Mouse (Mus musculus) mouse embryonic stem cell (cell line): ENCODE results near the gene Cstb.

Experiments used
- in situ Hi-C, 2 experiments: fragments of 300-500 bp; cut with MboI; formaldehyde crosslinking; loops; 1 replicate in 1 of 2; 3 replicates in 1 of 2; pipeline ENCODE4 v1.14.3; 2019 to 2020; ENCODE audit warnings: low sequenced_read_pairs in 2 of 2, low pct_unique_long_range_greater_than_20kb in 1 of 2, mixed read lengths in 1 of 2; ENCODE audit not compliant: unreplicated experiment in 1 of 2

Cstb gene

DNA sequence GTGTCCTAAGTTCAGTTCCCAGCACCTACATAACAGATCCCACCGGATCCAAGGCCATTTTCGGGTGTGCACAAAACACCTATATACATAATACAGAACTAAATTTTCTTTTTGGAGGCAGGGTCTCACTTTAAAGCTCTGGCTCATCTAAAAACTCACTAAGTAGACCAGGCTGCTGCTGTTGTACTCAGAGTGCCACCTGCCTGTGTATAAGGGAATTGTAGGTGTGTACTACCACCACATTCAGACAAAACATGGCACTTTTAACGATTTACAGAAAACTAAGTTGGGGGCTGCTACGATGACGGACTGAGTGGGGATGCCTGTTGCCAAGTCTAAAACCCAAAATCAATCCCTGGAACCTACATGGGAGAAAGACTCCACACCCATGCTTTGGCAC, 25.3 kb downstream of the Cstb start:
- in situ Hi-C loops, result no loop called here

GRCm38 (mm10) chr10:78452641-78453040, 27.2 kb downstream of the Cstb start:
- in situ Hi-C loops, result no loop called here

- in situ Hi-C loops, result no loop called here
Observed at GRCm38 (mm10) chr10:78456696-78457095, 31.2 kb downstream of the Cstb start.

DNA sequence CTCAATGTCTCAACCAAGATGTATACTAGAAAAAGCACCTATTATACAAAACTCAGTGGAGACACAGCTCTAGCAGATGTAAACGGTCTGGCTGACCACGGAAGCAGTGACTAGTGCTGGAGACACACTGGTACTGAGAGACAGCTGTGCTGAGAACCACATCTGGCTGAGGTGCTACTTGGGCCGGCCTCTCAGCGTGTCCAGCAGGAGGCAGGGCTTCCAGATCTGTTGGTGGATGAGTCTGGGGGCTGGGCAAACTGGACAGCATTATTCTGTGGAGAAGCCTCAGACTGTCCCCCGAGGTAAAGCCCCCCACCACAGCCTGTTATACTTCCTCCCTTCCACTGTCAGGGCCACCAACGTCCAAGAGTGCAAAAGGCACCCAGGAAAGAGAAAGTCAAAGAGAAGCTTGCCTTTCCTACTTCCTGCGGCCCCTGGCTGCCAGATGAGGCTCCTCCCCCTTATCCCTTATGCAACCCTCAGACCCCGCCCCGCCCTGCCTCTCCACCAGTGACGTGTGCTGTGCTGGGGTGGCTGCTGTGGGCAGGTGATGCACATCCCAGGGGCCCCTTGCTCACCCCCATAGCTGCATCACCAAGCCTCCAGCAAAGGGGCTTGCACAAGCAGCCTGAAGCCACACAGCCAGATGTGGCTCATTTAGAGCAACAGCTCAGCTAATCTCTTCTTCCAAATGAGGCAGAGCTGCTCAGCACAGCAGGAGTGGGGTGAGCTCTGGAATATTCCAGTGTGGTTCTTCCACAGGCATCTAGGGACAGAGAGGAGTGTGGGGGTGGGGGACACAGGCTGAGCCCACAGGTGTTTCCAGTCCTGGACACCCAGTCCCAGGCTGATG, 32.3 kb downstream of the Cstb start:
- in situ Hi-C loops, result no loop called here

DNA sequence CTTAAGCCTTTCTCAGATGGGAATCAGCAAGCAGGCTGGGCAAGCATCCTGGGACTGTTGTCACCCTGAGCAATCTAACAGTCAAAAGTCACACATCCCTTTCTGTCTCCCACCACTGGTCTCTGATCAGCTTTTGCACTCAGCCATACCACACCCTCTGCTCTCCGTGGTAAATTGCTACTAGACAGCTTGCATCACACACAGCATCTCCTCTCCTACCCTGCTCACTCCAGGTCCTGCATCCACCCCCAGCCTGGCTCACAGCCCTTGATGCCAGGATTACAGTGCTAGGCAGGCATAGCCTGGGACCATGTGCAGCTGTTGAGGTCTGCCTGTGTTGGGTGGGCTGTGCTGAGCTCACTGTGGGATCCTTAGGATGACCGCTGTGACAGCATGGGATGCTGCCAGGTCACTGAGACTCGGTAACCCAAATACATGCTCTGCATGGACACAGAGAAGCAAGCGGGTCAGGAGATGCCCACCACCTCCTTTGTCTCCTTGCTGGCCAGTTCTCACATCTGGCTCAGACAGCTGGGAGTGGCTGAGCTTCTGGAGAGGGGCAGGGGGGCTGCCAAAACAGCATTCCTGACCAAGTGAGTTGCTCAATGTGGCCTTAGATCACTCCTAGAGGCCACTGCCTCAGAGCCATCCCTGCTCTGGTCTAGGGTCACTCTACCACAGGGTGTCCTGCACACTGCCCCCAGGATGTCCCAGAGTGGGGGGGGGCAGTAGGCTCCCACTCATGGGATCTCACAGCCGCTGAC, 33.1 kb downstream of the Cstb start:
- in situ Hi-C loops, result no loop called here

DNA sequence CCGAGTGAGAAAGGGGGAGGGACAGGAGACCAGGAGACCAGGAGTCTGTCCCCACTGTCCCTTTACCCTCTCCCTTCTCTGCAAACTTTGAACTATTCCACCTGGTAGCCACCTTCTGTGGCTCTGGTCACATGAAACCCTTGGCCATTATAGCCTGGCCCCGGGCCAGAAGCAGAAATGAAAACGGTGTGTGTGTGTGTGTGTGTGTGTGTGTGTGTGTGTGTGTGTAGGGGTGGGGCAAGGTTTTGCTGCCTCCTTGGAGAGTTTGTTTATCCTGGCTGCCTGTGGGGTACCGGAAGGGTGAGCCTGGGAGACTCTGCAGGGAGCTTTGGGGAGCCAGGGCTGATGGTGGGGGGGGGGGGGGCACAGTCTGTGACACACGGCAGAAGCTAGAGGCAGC, 35.0 kb downstream of the Cstb start:
- in situ Hi-C loops, result no loop called here

- in situ Hi-C loops, result no loop called here
Observed at GRCm38 (mm10) chr10:78461767-78462166, 36.3 kb downstream of the Cstb start.

GRCm38 (mm10) chr10:78462945-78463768, 37.7 kb downstream of the Cstb start:
- in situ Hi-C loops, result no loop called here

DNA sequence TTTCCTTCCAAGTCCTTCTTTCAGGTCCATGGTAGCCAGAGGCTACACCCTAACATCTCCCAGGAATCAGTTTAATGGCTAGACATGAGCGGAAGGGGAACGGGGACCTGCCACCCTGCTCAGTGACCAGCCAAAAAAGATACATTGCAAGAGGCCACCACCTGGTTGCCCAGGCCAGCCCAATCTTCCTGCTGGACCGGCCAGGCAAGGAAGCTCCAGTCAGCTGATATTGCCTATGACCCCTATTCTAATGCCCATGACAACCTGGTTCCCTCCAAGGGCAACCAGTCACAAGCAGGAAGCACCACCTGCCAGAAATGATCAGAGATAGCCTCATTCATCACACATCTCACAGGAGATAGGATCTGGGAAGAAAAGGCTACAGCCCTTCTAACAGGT, 38.3 kb downstream of the Cstb start:
- in situ Hi-C loops, result no loop called here

DNA sequence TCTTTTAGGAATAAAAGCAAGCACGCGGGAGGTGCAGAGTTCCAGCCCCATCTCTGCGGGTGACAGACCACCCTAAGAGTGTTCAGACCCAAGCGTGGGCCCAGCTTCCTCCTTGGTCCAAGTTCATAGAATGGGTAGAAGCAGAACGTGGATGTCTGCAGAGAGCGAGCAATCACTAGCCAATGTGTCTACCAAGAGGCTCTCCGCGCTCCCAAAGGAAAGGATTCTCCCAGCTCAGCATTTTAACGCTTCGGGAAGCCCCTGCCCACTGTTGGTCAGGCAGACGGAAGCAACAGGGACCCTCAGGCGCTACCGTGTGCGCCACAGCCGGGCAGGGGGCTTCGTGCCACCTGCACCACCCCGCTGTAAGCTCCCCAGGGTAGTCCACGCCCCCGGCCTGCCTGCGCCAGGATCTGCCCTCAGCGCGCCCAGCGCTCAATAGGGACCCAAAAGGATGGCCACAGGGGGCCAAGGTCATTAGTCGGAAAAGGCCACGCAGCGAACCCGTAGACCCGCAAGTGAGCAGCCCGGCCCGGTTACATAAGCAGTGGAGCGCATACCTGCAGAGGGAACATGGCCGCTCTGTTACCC, 38.8 kb downstream of the Cstb start:
- in situ Hi-C loops, result no loop called here

DNA sequence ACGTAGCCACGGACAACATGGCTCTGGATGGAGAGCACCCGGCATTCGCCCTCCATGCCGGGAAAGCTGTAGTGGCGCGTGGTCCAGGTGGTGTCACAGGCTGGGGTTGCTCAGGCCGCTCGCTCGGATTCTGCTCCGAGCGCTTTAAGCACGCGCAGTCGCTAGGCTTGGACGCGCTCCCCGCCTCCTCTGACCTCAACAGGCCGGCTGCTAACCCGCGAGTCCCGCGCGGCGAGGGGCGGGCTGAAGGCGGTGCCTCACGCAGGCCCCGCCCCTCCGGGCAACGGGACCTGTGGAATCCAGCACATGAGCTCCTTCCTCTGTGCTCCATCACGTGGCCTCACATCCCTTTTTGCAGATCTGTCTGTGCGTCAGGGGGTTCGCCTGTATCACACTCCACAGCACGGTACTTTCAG, 39.3 kb downstream of the Cstb start, which contains the start of gene Pdxk:
Pdxk (minus strand) TSS at position 184 of the 416 bp plus-strand sequence.
- in situ Hi-C loops, result no loop called here

DNA sequence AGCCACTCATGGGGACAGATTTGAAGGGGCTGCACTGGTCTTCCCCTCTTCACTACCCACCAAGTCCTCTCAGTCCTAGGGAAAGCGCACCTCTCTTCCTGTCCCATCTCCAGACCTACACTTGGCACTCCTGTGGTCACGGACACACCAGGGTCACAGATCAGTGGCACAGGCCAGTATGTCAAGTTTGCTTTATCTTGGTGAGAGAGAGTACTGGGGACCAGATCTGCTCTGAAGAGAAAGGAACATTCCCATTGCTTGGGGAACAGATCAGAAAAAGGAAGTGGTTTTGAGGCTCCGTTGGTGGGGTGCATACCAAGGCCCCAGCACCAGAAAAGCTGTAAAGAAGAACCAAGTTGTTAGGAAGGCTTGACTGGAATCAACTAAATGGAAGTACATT, 40.0 kb downstream of the Cstb start:
- in situ Hi-C loops, result no loop called here

DNA sequence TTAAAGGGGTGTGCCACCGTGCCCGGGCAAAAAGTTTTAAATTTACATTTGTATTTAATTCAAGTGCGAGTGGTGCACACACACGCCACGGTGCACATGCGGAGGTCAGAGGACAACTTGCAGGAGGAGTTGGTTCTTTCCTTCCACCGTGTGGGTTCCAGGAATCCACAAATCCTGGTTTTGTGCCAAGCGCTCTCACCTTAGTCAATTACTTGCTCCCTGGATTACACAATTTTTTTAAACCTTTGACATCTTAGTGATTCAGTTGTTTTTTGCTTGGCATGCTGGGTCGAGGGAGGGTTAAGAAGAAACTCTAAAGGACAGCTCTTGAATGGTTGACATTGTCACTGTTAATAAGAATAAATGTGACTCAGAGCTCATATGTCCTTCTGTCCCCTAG, 41.2 kb downstream of the Cstb start:
- in situ Hi-C loops, result no loop called here

DNA sequence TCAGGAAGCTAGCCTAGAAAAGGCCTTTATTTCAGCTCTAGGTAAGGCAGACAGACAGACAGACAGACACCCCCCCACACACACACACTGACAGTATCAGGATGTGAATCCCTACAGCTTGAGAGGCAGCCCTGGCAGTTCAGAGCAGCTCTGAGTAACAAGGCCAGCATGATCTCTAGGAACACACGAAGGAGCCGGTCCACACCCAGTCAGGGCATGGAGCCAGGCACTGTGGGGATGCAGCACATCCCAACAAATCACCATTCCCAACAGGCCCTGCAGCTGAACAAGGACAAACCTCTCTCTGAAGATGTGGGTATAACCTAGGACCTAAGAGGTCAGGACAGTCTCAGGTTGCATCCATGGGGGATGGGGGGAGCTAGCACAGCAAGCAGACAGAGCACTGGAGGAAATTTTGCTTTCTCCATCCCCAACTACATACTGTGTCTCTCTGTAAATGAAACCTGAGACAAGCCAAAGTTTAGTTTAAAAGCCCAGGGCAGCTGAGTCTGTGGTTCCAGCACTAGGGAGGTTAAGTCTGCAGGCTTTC, 42.4 kb downstream of the Cstb start:
- in situ Hi-C loops, result no loop called here

DNA sequence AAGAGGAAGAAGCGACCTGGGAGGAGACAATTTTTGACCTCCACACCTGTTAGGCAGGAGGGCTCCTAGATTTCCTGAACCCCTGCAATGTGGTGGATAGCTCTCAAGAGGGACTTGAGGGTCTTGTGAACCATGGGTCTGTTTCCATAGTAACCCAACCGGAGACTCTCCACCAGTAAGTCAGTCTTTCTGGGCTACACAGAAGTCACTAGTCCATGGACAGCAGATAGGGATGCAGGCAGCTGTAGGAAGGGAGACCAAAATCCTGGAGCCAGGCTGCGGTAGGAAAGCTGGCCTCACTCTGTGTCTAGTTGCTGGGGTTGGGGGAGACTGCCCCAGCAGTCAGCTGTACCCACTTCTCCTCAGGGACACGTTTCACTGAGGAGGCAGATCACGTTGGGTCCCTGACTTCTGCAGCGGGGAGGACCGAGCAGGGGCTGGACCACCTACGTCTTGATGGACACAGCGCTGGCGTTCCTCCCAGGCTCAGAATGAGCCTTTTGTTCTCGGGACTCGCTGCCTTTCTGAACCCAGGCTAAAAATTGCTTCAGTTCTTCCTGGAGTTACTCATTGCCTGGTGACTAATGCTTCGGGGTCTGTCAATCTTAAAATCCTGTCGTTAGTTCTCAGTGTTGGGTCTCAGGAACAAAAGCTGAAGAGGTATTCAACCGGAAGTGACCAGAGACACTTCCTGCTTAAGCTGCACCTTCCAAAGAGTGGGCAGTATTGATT, 45.3 kb downstream of the Cstb start:
- in situ Hi-C loops, result no loop called here

DNA sequence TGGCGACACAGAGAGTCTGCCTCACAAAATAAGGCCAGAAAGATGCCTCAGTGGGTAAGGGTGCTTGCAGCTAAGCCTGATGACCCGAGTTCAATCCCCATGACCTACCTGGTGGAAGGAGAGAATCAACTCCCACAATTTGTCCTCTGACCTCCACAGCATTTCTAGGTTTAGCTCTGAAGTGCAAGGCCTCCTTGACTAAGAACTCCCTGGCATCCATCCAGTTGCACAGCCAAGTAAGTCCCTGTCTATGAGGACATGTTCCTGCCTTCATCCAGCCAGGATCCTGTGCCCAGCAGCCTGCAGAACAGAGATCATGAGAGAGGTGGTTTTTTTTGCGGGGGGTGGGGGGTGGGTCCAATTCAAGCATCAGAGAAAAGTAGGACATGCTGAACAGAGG, 46.6 kb downstream of the Cstb start:
- in situ Hi-C loops, result no loop called here

GRCm38 (mm10) chr10:78473434-78473833, 48.0 kb downstream of the Cstb start:
- in situ Hi-C loops, result no loop called here

DNA sequence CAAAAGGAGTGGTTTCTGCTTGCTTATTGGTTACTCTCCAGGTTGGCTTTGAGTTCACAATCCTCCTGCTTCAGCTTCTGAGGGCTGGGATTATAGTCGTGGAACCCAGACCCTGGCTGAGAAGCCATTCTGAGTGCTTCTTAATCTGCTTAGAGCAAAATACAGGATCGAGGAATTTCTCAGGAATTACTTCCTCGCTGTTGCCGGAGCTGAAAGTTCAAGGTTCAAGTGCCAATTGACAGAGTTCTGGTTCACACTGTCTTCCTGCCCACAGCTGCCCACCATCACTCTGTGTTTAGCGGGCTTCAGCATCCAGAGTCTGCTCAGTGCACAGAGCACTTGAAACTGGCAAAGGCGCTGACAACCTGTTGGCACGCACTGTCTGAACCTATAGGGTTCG, 49.3 kb downstream of the Cstb start:
- in situ Hi-C loops, result no loop called here
